Mouse (Mus musculus) megakaryocyte, embryonic 14.5 days (primary cell): ENCODE data around the gene Clec4n.

Experiments
- FLI1 ChIP-seq: IDR thresholded peaks from 2 replicates; pipeline ENCODE4 v1.6.1; 2012; ENCODE audit warnings: low read length, inconsistent platforms, mixed read lengths
- GATA1 ChIP-seq: IDR thresholded peaks from 3 replicates; pipeline ENCODE4 v1.6.1; 2012; ENCODE audit warnings: mixed read lengths, low read length, inconsistent platforms, borderline replicate concordance

DNA sequence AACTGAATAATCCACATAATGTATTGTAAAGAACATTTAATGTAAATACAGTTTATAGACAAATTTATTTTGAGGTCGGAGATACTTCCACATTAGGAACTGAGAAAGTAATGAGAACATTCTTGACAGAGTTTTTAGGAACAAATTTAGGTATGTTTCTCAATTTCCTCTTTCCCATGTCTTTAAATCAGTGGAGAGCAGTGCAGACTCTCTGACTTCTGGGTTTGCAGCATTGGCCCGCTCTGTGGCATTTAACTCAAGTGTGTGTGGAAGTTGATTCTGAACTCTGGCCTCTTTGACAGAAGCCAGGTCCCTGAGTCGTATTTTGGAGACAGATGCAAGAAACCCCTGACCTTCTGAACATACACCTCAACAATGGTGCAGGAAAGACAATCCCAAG, at the start of gene Clec4n:
- TF ChIP-seq GATA1 (no peak), FLI1 (no peak)
